Mouse (Mus musculus) midbrain, embryonic 15.5 days (tissue): ENCODE data around the gene Tmem47. TPM values are rescaled to one million over a fixed set of nuclear protein-coding genes. Genes with fewer than 3 reads are reported as not detected.

ENCODE experiments used
- ATAC-seq: fragments of 200-750 bp; cut with Nextera tagmentation; replicated peaks from 2 replicates; pipeline ENCODE4 v1.8.0; 2017; ENCODE audit warnings: moderate TSS enrichment
- H3K27ac ChIP-seq: fragments of 300-500 bp; sonication (generic); 2 replicates; pipeline ENCODE4 v1.5.1; 2015; ENCODE audit warnings: mild to moderate bottlenecking, inconsistent platforms
- H3K27me3 ChIP-seq: fragments of 300-500 bp; sonication (generic); replicated peaks from 2 replicates; pipeline ENCODE4 v1.6.1; 2015; ENCODE audit warnings: inconsistent platforms
- H3K36me3 ChIP-seq: fragments of 300-500 bp; sonication (generic); replicated peaks from 2 replicates; pipeline ENCODE4 v1.6.1; 2015; ENCODE audit warnings: inconsistent platforms
- H3K4me1 ChIP-seq: fragments of 300-500 bp; sonication (generic); 2 replicates; pipeline ENCODE4 v1.6.1; 2015; ENCODE audit warnings: inconsistent platforms
- H3K4me2 ChIP-seq: fragments of 300-500 bp; sonication (generic); 2 replicates; pipeline ENCODE4 v1.6.1; 2015; ENCODE audit warnings: inconsistent platforms, mild to moderate bottlenecking, moderate library complexity
- H3K4me3 ChIP-seq: fragments of 300-500 bp; sonication (generic); 2 replicates; pipeline ENCODE4 v1.5.1; 2015; ENCODE audit warnings: mild to moderate bottlenecking, inconsistent platforms
- H3K9ac ChIP-seq: fragments of 300-500 bp; sonication (generic); 2 replicates; pipeline ENCODE4 v1.6.1; 2015; ENCODE audit warnings: mild to moderate bottlenecking, inconsistent platforms
- H3K9me3 ChIP-seq: fragments of 300-500 bp; sonication (generic); 2 replicates; pipeline ENCODE4 v1.6.1; 2016; ENCODE audit warnings: inconsistent platforms
- WGBS: fragments of 180-500 bp; shearing (Covaris S2); methylation state at CpG from one replicate; pipeline ENCODE4 v1.1.7; 2015; ENCODE audit warnings: mixed read lengths; 5-methylcytosine and 5-hydroxymethylcytosine counted together
- polyA plus RNA-seq: library from polyadenylated mRNA; unstranded; fragments of >200 nt; fragmentation: Nextera tagmentation; extraction: Ambion mirVana; gene quantifications from 2 replicates; pipeline ENCODE4 v1.2.1, GENCODE M21; 2015

Gene Tmem47
- 21.5 and 23.2 TPM in 2 replicates for polyA plus RNA-seq

GRCm38 (mm10) chrX:81070210-81070803 lies at the start of gene Tmem47:
TSS of gene Tmem47 (plus strand) at chrX:81070698.
- 15% methylated on average over 35 of the region's 39 CpGs for WGBS
- H3K4me1 ChIP-seq, result no peaks in the 10 kb centered on the region
- ATAC-seq, result peak; percentile 98
- H3K27ac ChIP-seq, result peak within 1 kb of the TSS; percentile 87
- H3K4me2 ChIP-seq, result peak within 1 kb of the TSS; percentile 52
- H3K27me3 ChIP-seq, result no peaks in the 10 kb centered on the region
- peak within 1 kb of the TSS; percentile 66 for H3K4me3 ChIP-seq
- no peaks in the 10 kb centered on the region for H3K9me3 ChIP-seq
- no peaks in the 10 kb centered on the region for H3K36me3 ChIP-seq
- peak within 1 kb of the TSS; percentile 65 for H3K9ac ChIP-seq

GRCm38 (mm10) chrX:81070804-81071461 lies 435 bp downstream of the Tmem47 start:
- Histone ChIP-seq H3K9me3 (no peaks in the 10 kb centered on the region), H3K4me1 (no peaks in the 10 kb centered on the region), H3K4me3 (peak overlapping the region; percentile 66), H3K27me3 (no peaks in the 10 kb centered on the region), H3K9ac (peak overlapping the region; percentile 65), H3K27ac (peak overlapping the region; percentile 87), H3K4me2 (peak overlapping the region; percentile 52), H3K36me3 (no peaks in the 10 kb centered on the region)
- peak; percentile 79 for ATAC-seq
- 16% methylated on average over 45 of the region's 45 CpGs for WGBS

- Histone ChIP-seq H3K4me3 (peak overlapping the region; percentile 66), H3K27me3 (no peaks in the 10 kb centered on the region), H3K4me2 (peak overlapping the region; percentile 52), H3K9ac (0 out of 2 replicates have a peak overlapping the region, but pooled peaks have one; percentile 65), H3K4me1 (no peaks in the 10 kb centered on the region), H3K27ac (peak overlapping the region; percentile 87), H3K36me3 (no peaks in the 10 kb centered on the region), H3K9me3 (no peaks in the 10 kb centered on the region)
- ATAC-seq, result no peak
- WGBS, result 13% methylated on average over 13 of the region's 14 CpGs
Observed at GRCm38 (mm10) chrX:81071746-81072640, 1.5 kb downstream of the Tmem47 start.

GRCm38 (mm10) chrX:81072651-81073050 lies 2.2 kb downstream of the Tmem47 start:
- Histone ChIP-seq H3K9ac (0 out of 2 replicates have a peak overlapping the region, but pooled peaks have one; percentile 6), H3K4me3 (peak overlapping the region; percentile 66), H3K36me3 (no peaks in the 10 kb centered on the region), H3K9me3 (no peaks in the 10 kb centered on the region), H3K27me3 (no peaks in the 10 kb centered on the region), H3K4me1 (no peaks in the 10 kb centered on the region), H3K27ac (no peak overlapping the region), H3K4me2 (peak overlapping the region; percentile 52)
- ATAC-seq, result no peak
- WGBS, result 12% methylated on average over 2 of the region's 2 CpGs

- Histone ChIP-seq H3K27me3 (no peaks in the 10 kb centered on the region), H3K4me3 (peak overlapping the region; percentile 66), H3K9me3 (no peaks in the 10 kb centered on the region), H3K9ac (no peak overlapping the region), H3K4me1 (no peaks in the 10 kb centered on the region), H3K4me2 (peak overlapping the region; percentile 52), H3K36me3 (no peaks in the 10 kb centered on the region), H3K27ac (no peak overlapping the region)
- 28% methylated on average over 4 of the region's 4 CpGs for WGBS
- no peak for ATAC-seq
Observed at GRCm38 (mm10) chrX:81073834-81074233, 3.3 kb downstream of the Tmem47 start.

- ATAC-seq, result no peak
- H3K27me3 ChIP-seq, result no peaks in the 10 kb centered on the region
Observed at GRCm38 (mm10) chrX:81078522-81078921, 8.0 kb downstream of the Tmem47 start.

GRCm38 (mm10) chrX:81080996-81081395 lies 10.5 kb downstream of the Tmem47 start:
- Histone ChIP-seq H3K4me3 (no peak overlapping the region), H3K9ac (no peak overlapping the region), H3K4me2 (no peak overlapping the region), H3K27ac (no peak overlapping the region), H3K4me1 (no peaks in the 10 kb centered on the region), H3K9me3 (no peaks in the 10 kb centered on the region), H3K27me3 (no peaks in the 10 kb centered on the region), H3K36me3 (no peaks in the 10 kb centered on the region)
- ATAC-seq, result no peak
- WGBS, result 52% methylated on average over 2 of the region's 2 CpGs

More at GRCm38 (mm10) chrX:81078522-81078921, 8.0 kb downstream of the Tmem47 start:
- no peaks in the 10 kb centered on the region for H3K9me3 ChIP-seq
- no peak overlapping the region for H3K4me3 ChIP-seq
- no peak overlapping the region for H3K9ac ChIP-seq
- no peak overlapping the region for H3K4me2 ChIP-seq
- H3K36me3 ChIP-seq, result no peaks in the 10 kb centered on the region
- no peak overlapping the region for H3K27ac ChIP-seq
- no peaks in the 10 kb centered on the region for H3K4me1 ChIP-seq

- no peaks in the 10 kb centered on the region for H3K27me3 ChIP-seq
- no peaks in the 10 kb centered on the region for H3K4me1 ChIP-seq
- ATAC-seq, result 0 out of 2 replicates have a peak, but pooled peaks have one; percentile 63
- H3K4me3 ChIP-seq, result no peak overlapping the region
- no peaks in the 10 kb centered on the region for H3K36me3 ChIP-seq
- no peak overlapping the region for H3K27ac ChIP-seq
- H3K4me2 ChIP-seq, result no peak overlapping the region
- WGBS, result 33% methylated on average over 2 of the region's 2 CpGs
- H3K9me3 ChIP-seq, result no peaks in the 10 kb centered on the region
- H3K9ac ChIP-seq, result no peak overlapping the region
Observed at GRCm38 (mm10) chrX:81085025-81085752, 14.7 kb downstream of the Tmem47 start.

- H3K9me3 ChIP-seq, result no peaks in the 10 kb centered on the region
- no peaks in the 10 kb centered on the region for H3K4me1 ChIP-seq
- no peaks in the 10 kb centered on the region for H3K27me3 ChIP-seq
- H3K9ac ChIP-seq, result no peak overlapping the region
- WGBS, result 83% methylated on average over 1 of the region's 1 CpGs
- no peak for ATAC-seq
- H3K27ac ChIP-seq, result no peak overlapping the region
- H3K4me2 ChIP-seq, result no peak overlapping the region
- H3K36me3 ChIP-seq, result no peaks in the 10 kb centered on the region
- H3K4me3 ChIP-seq, result no peak overlapping the region
Observed at GRCm38 (mm10) chrX:81147416-81147815, 76.9 kb downstream of the Tmem47 start.
